Mouse (Mus musculus) large intestine, adult 2 months (tissue): ENCODE results near the gene Kdm1a. TPM values are rescaled to one million over a fixed set of nuclear protein-coding genes. Genes with fewer than 3 reads are reported as not detected.

Experiments
- DNase-seq: peaks from one replicate; pipeline ENCODE4 v3.0.0-alpha.2; 2012; ENCODE audit warnings: low read depth, low spot score
- WGBS: fragments of 180-500 bp; shearing (Covaris S2); methylation state at CpG from one replicate; pipeline ENCODE4 v1.1.7; 2018; 5-methylcytosine and 5-hydroxymethylcytosine counted together
- polyA plus RNA-seq: library from polyadenylated mRNA; depleted of rRNA; stranded (reverse); fragments of >200 nt; gene quantifications from 2 replicates; pipeline ENCODE4 v1.2.3, GENCODE M21; 2012; rRNA removed

The Kdm1a gene
- polyA plus RNA-seq, 1 experiment = 23.9 TPM

- 79% methylated on average over 1 of the region's 1 CpGs for WGBS
- DNase-seq = no peak
These were observed 54.8 kb downstream of the Kdm1a start for GRCm38 (mm10) chr4:136547721-136548120.

- no peak for DNase-seq
- 32% methylated on average over 3 of the region's 3 CpGs for WGBS
These were observed 56.1 kb downstream of the Kdm1a start for GRCm38 (mm10) chr4:136546279-136547045.

- over 99% methylated on average over 3 of the region's 3 CpGs for WGBS
- no peak for DNase-seq
These were observed 57.4 kb downstream of the Kdm1a start for GRCm38 (mm10) chr4:136545151-136545550.

GRCm38 (mm10) chr4:136526412-136526811 lies 76.1 kb downstream of the Kdm1a start:
- WGBS = 17% methylated on average over 4 of the region's 4 CpGs
- no peak for DNase-seq

GRCm38 (mm10) chr4:136524309-136524708 lies 78.2 kb downstream of the Kdm1a start:
- no peak for DNase-seq
- 79% methylated on average over 2 of the region's 2 CpGs for WGBS

GRCm38 (mm10) chr4:136521898-136522297 lies 80.6 kb downstream of the Kdm1a start:
- no peak for DNase-seq
- 80% methylated on average over 5 of the region's 5 CpGs for WGBS

GRCm38 (mm10) chr4:136519866-136520265 lies 82.7 kb downstream of the Kdm1a start:
- DNase-seq = no peak

GRCm38 (mm10) chr4:136518576-136518975 lies 83.9 kb downstream of the Kdm1a start:
- no peak for DNase-seq
- 79% methylated on average over 2 of the region's 2 CpGs for WGBS

- WGBS = 43% methylated on average over 2 of the region's 2 CpGs
- DNase-seq = peak; percentile 50
These were observed 84.4 kb downstream of the Kdm1a start for GRCm38 (mm10) chr4:136518141-136518540.

- DNase-seq = no peak
These were observed 89.6 kb downstream of the Kdm1a start for GRCm38 (mm10) chr4:136512905-136513304.

- 55% methylated on average over 4 of the region's 4 CpGs for WGBS
- DNase-seq = no peak
These were observed 90.8 kb downstream of the Kdm1a start for GRCm38 (mm10) chr4:136511708-136512107.

- no peak for DNase-seq
- WGBS = 58% methylated on average over 1 of the region's 1 CpGs
These were observed 92.7 kb downstream of the Kdm1a start for GRCm38 (mm10) chr4:136509857-136510256.

GRCm38 (mm10) chr4:136505426-136506215 lies 96.9 kb downstream of the Kdm1a start:
- DNase-seq = no peak
- WGBS = 48% methylated on average over 2 of the region's 2 CpGs

Other genes with a start within 250 kb of the Kdm1a start
- gene Htr1d, start 179.2 kb downstream of the Kdm1a start, polyA plus RNA-seq = 0.05 and 0.16 TPM in 2 replicates
- gene 6030445D17Rik, start 140.5 kb downstream of the Kdm1a start, polyA plus RNA-seq = 0.46 and 0.82 TPM in 2 replicates
- gene Luzp1, start 133.0 kb downstream of the Kdm1a start, polyA plus RNA-seq = 18.1 and 27.4 TPM in 2 replicates
- gene Tex46, start 7.7 kb upstream of the Kdm1a start, polyA plus RNA-seq = not detected in 2 replicates
- gene Lactbl1, start 19.9 kb upstream of the Kdm1a start, polyA plus RNA-seq = 0.07 TPM in 1 of 2 replicates, not detected in the other
- gene Ephb2, start 233.3 kb upstream of the Kdm1a start, polyA plus RNA-seq = 26.2 and 47.4 TPM in 2 replicates